Mouse (Mus musculus) midbrain, embryonic 12.5 days (tissue): ENCODE data around the gene Shisa8. TPM values are rescaled to one million over a fixed set of nuclear protein-coding genes. Genes with fewer than 3 reads are reported as not detected.
"Not testable (repeated sequence)": the region's sequence is repeated elsewhere in the genome, so short reads cannot be mapped to it uniquely, and the experiment has no call there.

Experiments
- ATAC-seq: fragments of 200-750 bp; cut with Nextera tagmentation; 2 replicates; pipeline ENCODE4 v1.8.0; 2017; ENCODE audit warnings: low read depth, moderate TSS enrichment, moderate library complexity; ENCODE audit not compliant: low FRiP score
- H3K27ac ChIP-seq: fragments of 300-500 bp; sonication (generic); replicated peaks from 2 replicates; pipeline ENCODE4 v1.5.1; 2016; ENCODE audit warnings: mild to moderate bottlenecking
- H3K27me3 ChIP-seq: fragments of 300-500 bp; sonication (generic); 2 replicates; pipeline ENCODE4 v1.6.1; 2016; ENCODE audit warnings: mild to moderate bottlenecking
- H3K36me3 ChIP-seq: fragments of 300-500 bp; sonication (generic); 2 replicates; pipeline ENCODE4 v1.6.1; 2016
- H3K4me1 ChIP-seq: fragments of 300-500 bp; sonication (generic); 2 replicates; pipeline ENCODE4 v1.6.1; 2016
- H3K4me2 ChIP-seq: fragments of 300-500 bp; sonication (generic); replicated peaks from 2 replicates; pipeline ENCODE4 v1.6.1; 2016; ENCODE audit warnings: mild to moderate bottlenecking, moderate library complexity
- H3K4me3 ChIP-seq: fragments of 300-500 bp; sonication (generic); 2 replicates; pipeline ENCODE4 v1.5.1; 2016; ENCODE audit warnings: mild to moderate bottlenecking
- H3K9ac ChIP-seq: fragments of 300-500 bp; sonication (generic); replicated peaks from 2 replicates; pipeline ENCODE4 v1.6.1; 2016; ENCODE audit warnings: mild to moderate bottlenecking, moderate library complexity
- H3K9me3 ChIP-seq: fragments of 300-500 bp; sonication (generic); 2 replicates; pipeline ENCODE4 v1.6.1; 2016; ENCODE audit warnings: mild to moderate bottlenecking
- WGBS: fragments of 180-500 bp; shearing (Covaris S2); methylation state at CpG from one replicate; pipeline ENCODE4 v1.1.7; 2016; 5-methylcytosine and 5-hydroxymethylcytosine counted together
- polyA plus RNA-seq: library from polyadenylated mRNA; unstranded; fragments of >200 nt; fragmentation: Nextera tagmentation; extraction: Ambion mirVana; gene quantifications from 2 replicates; pipeline ENCODE4 v1.2.1, GENCODE M21; 2016

Gene Shisa8
- 0.73 and 0.80 TPM in 2 replicates for polyA plus RNA-seq

GRCm38 (mm10) chr15:82212752-82213063 is at the start of gene Shisa8:
Shisa8 (minus strand) TSS chr15:82212815.
- H3K9ac ChIP-seq = peak within 1 kb of the TSS; percentile 37; the same call in 1 of the 2 replicates
- ATAC-seq = 0 out of 2 replicates have a peak, but pooled peaks have one; percentile 16
- peak within 1 kb of the TSS; percentile 41 for H3K4me3 ChIP-seq
- no peak within 1 kb of the TSS for H3K27ac ChIP-seq
- H3K9me3 ChIP-seq = no peaks in the 10 kb centered on the region
- H3K36me3 ChIP-seq = no peaks in the 10 kb centered on the region
- 0% methylated on average over 6 of the region's 34 CpGs for whole genome bisulfite sequencing
- peaks cover 96% of the 10 kb centered on the region for H3K27me3 ChIP-seq
- peaks cover 42% of the 10 kb centered on the region for H3K4me1 ChIP-seq
- H3K4me2 ChIP-seq = peak within 1 kb of the TSS; percentile 62

DNA sequence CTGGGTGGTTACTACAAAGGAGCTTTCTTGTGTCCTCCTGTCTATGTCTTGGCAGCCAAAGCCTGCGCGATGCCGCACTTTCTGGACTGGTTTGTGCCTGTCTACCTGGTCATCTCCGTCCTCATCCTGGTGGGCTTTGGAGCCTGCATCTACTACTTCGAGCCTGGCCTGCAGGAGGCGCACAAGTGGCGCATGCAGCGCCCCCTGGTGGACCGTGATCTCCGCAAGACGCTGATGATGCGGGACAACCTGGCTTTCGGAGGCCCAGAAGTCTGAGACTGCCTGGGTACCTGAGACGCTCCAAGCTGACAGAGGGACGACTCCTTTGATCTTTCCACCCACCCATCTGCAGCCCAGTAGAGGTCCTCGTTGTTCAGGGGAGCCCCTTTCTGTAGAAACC is 46.9 kb upstream of the Shisa8 start:
- no peak overlapping the region for H3K9ac ChIP-seq
- no peaks in the 10 kb centered on the region for H3K36me3 ChIP-seq
- H3K9me3 ChIP-seq = no peaks in the 10 kb centered on the region
- ATAC-seq = no peak
- H3K4me3 ChIP-seq = no peak overlapping the region
- H3K27me3 ChIP-seq = peaks cover 20% of the 10 kb centered on the region; the same call in 1 of the 2 replicates
- H3K4me1 ChIP-seq = peaks cover 29% of the 10 kb centered on the region
- no peak overlapping the region for H3K27ac ChIP-seq
- 13% methylated on average over 16 of the region's 16 CpGs for WGBS
- H3K4me2 ChIP-seq = no peak overlapping the region

DNA sequence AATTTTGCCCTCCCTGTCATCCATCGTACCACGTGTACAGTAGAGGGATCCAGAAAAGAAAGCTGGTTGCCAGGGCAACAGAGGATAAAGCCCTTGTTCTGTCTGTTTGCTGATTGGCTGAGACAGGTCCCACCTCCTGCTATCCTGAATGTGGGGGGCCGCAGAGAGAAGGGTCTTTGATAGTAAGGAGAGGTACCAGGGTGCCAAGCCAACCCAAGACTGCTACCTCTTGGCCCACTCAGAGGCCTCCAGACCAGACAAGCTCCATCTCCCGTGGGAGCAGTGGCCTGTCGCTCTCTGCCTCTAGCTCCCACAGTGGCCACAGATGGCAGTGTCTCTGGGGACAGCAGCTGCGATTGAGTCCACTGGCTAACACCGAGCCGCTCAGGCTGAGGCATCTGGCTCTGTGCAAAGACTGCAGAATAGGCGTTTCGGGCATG is 43.3 kb upstream of the Shisa8 start:
- Histone ChIP-seq H3K4me1 (peaks cover 29% of the 10 kb centered on the region), H3K9ac (peak overlapping the region; percentile 43), H3K4me2 (peak overlapping the region; percentile 54), H3K27ac (peak overlapping the region; percentile 79), H3K9me3 (no peaks in the 10 kb centered on the region), H3K4me3 (peak overlapping the region; percentile 43), H3K36me3 (no peaks in the 10 kb centered on the region), H3K27me3 (peaks cover 15% of the 10 kb centered on the region; the same call in 1 of the 2 replicates)
- WGBS = 9% methylated on average over 10 of the region's 10 CpGs
- ATAC-seq = peak; percentile 85

DNA sequence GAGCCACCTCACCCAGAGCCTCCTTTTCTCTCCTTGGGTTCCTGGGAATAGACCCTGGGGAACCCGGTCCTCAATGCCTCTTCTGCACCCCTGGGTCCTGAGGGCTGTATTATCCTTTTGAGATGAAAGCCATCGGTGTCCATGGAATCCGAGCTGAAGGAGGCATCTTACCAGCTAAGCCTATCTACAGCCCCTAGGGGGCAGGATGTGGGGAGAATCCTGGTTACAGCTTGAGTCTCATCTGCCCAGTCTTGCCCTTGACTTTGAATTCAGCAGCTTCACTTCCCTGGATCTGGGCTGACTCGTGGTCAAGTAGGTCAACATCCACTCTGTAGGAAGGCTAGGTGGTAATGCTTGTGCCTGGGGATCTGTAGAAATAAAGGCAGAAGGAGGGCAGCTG is 42.6 kb upstream of the Shisa8 start:
- no peaks in the 10 kb centered on the region for H3K36me3 ChIP-seq
- ATAC-seq = peak; percentile 28; the same call in 1 of the 2 replicates
- no peaks in the 10 kb centered on the region for H3K9me3 ChIP-seq
- H3K4me3 ChIP-seq = no peak overlapping the region
- no peak overlapping the region for H3K9ac ChIP-seq
- H3K27me3 ChIP-seq = peaks cover 11% of the 10 kb centered on the region; the same call in 1 of the 2 replicates
- H3K27ac ChIP-seq = peak overlapping the region; percentile 79
- H3K4me2 ChIP-seq = peak overlapping the region; percentile 54; the same call in 1 of the 2 replicates
- peaks cover 29% of the 10 kb centered on the region for H3K4me1 ChIP-seq
- 46% methylated on average over 4 of the region's 4 CpGs for WGBS

GRCm38 (mm10) chr15:82252097-82252496 is 39.5 kb upstream of the Shisa8 start, which contains the start of gene 1500009C09Rik:
1500009C09Rik (plus strand) TSS chr15:82252397.
- WGBS = 91% methylated on average over 6 of the region's 6 CpGs
- ATAC-seq = no peak
- no peak within 1 kb of the TSS for H3K27ac ChIP-seq
- H3K4me2 ChIP-seq = no peak within 1 kb of the TSS
- no peaks in the 10 kb centered on the region for H3K9me3 ChIP-seq
- H3K4me3 ChIP-seq = no peak within 1 kb of the TSS
- H3K4me1 ChIP-seq = peaks cover 22% of the 10 kb centered on the region
- no peaks in the 10 kb centered on the region for H3K36me3 ChIP-seq
- H3K27me3 ChIP-seq = no peaks in the 10 kb centered on the region
- no peak within 1 kb of the TSS for H3K9ac ChIP-seq

- H3K9ac ChIP-seq = no peak overlapping the region
- H3K27me3 ChIP-seq = no peaks in the 10 kb centered on the region
- WGBS = 95% methylated on average over 3 of the region's 3 CpGs
Observed at GRCm38 (mm10) chr15:82251579-82251978, 39.0 kb upstream of the Shisa8 start.

GRCm38 (mm10) chr15:82247131-82247776 is 34.6 kb upstream of the Shisa8 start:
- Histone ChIP-seq H3K4me1 (peaks cover 6% of the 10 kb centered on the region), H3K9ac (no peak overlapping the region), H3K9me3 (no peaks in the 10 kb centered on the region), H3K27ac (no peak overlapping the region), H3K36me3 (no peaks in the 10 kb centered on the region), H3K4me2 (no peak overlapping the region), H3K4me3 (no peak overlapping the region), H3K27me3 (no peaks in the 10 kb centered on the region)
- no peak for ATAC-seq
- 78% methylated on average over 3 of the region's 3 CpGs for WGBS

More at GRCm38 (mm10) chr15:82251579-82251978, 39.0 kb upstream of the Shisa8 start:
- Histone ChIP-seq H3K4me1 (peaks cover 17% of the 10 kb centered on the region), H3K4me3 (no peak overlapping the region), H3K4me2 (no peak overlapping the region), H3K36me3 (no peaks in the 10 kb centered on the region), H3K27ac (no peak overlapping the region), H3K9me3 (no peaks in the 10 kb centered on the region)
- ATAC-seq = no peak

GRCm38 (mm10) chr15:82244805-82245161 is 32.2 kb upstream of the Shisa8 start:
- peak overlapping the region; percentile 74 for H3K4me3 ChIP-seq
- H3K9me3 ChIP-seq, H3K4me1 ChIP-seq, ATAC-seq, H3K36me3 ChIP-seq, H3K27me3 ChIP-seq: not testable (repeated sequence)
- peak overlapping the region; percentile 88 for H3K4me2 ChIP-seq
- WGBS = 24% methylated on average over 9 of the region's 9 CpGs
- peak overlapping the region; percentile 69 for H3K9ac ChIP-seq
- H3K27ac ChIP-seq = peak overlapping the region; percentile 88

- peak; percentile 97 for ATAC-seq
- Histone ChIP-seq H3K27me3 (no peaks in the 10 kb centered on the region), H3K4me3 (peak within 1 kb of the TSS; percentile 74), H3K27ac (peak within 1 kb of the TSS; percentile 88), H3K4me1 (peaks cover 6% of the 10 kb centered on the region), H3K36me3 (no peaks in the 10 kb centered on the region), H3K9ac (peak within 1 kb of the TSS; percentile 69), H3K4me2 (peak within 1 kb of the TSS; percentile 88), H3K9me3 (no peaks in the 10 kb centered on the region)
- WGBS = under 1% methylated on average over 65 of the region's 65 CpGs
Observed at GRCm38 (mm10) chr15:82244115-82244804, 31.6 kb upstream of the Shisa8 start, which contains the start of gene Cenpm. Cenpm (minus strand) TSS chr15:82244748.

DNA sequence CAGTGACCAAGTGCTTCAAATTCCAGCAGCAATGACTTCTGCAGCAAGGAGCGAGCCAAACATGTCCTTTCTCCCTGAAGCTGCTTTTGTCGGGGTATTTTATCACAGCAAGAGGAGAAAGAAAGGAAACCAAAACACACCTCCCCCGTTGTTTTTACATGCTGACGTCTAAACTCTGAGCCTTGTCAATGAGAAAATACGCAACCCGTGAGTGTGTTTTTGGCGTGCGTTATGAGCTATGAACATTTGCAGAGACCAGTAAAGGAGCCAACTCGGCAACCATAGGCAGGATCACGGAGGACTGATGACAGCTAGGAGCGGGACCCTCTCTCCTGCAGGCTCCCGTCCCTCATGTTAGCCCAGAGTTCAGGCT is 31.1 kb upstream of the Shisa8 start:
- no peak; the same call in 1 of the 2 replicates for ATAC-seq
- Histone ChIP-seq H3K36me3 (no peaks in the 10 kb centered on the region), H3K4me1 (peaks cover 6% of the 10 kb centered on the region), H3K27ac (peak overlapping the region; percentile 46; the same call in 1 of the 2 replicates), H3K4me3 (peak overlapping the region; percentile 74), H3K4me2 (peak overlapping the region; percentile 88), H3K9me3 (no peaks in the 10 kb centered on the region), H3K9ac (peak overlapping the region; percentile 69), H3K27me3 (no peaks in the 10 kb centered on the region)
- 9% methylated on average over 12 of the region's 12 CpGs for WGBS

- ATAC-seq = no peak
- Histone ChIP-seq H3K9ac (peak overlapping the region; percentile 69), H3K36me3 (0 out of 2 replicates have a peak, but pooled peaks cover 2% of the 10 kb centered on the region), H3K4me2 (peak overlapping the region; percentile 88), H3K27me3 (no peaks in the 10 kb centered on the region), H3K4me3 (peak overlapping the region; percentile 74), H3K4me1 (peaks cover 6% of the 10 kb centered on the region), H3K27ac (no peak overlapping the region), H3K9me3 (no peaks in the 10 kb centered on the region)
- WGBS = 85% methylated on average over 3 of the region's 3 CpGs
Observed at GRCm38 (mm10) chr15:82243311-82243710, 30.7 kb upstream of the Shisa8 start.

GRCm38 (mm10) chr15:82236565-82236964 is 23.9 kb upstream of the Shisa8 start:
- Histone ChIP-seq H3K4me3 (no peak overlapping the region), H3K4me1 (no peaks in the 10 kb centered on the region), H3K27ac (no peak overlapping the region), H3K9ac (no peak overlapping the region), H3K27me3 (no peaks in the 10 kb centered on the region), H3K9me3 (no peaks in the 10 kb centered on the region), H3K4me2 (no peak overlapping the region), H3K36me3 (0 out of 2 replicates have a peak, but pooled peaks cover 9% of the 10 kb centered on the region)
- peak; percentile 69; the same call in 1 of the 2 replicates for ATAC-seq
- 17% methylated on average over 5 of the region's 5 CpGs for WGBS
